Mouse (Mus musculus): Measurements from ENCODE around the gene Prkca. TPM values are rescaled to one million over a fixed set of nuclear protein-coding genes. Genes with fewer than 3 reads are reported as not detected.
A peak's percentile ranks its signal among the peaks of the same experiment; 100 is the strongest.

The Prkca gene
- polyA plus RNA-seq, 1 experiment from 2014 or later: 3.4 TPM

DNA sequence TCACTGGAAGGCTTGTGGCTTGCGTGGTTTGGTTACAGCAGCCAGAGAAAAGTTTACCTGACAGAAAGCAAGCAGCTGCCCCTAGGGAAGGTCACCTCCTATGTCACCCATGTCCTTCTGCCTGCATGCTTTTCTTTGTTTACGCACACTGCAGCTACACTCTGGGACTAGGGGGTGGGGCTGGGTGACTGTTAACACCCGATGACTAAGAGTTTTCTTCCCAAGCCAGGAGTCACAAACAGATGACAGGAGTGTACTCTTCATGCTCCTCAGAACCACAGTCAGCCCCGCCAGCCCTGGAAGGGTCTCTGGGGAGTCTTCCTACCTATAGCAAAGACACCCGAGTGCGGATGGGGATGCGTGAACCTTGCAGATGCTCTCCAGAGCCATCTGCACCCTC, 351.7 kb downstream of the Prkca start:
- peaks cover 11% of the 10 kb centered on the region; the same call in 1 of the 2 replicates for H3K4me1 ChIP-seq

GRCm38 (mm10) chr11:107989241-107989640, 354.5 kb downstream of the Prkca start:
- 86% methylated on average over 6 of the region's 6 CpGs for WGBS
- H3K4me1 ChIP-seq: peaks cover 16% of the 10 kb centered on the region
- H3K36me3 ChIP-seq (replicated peaks): no peaks in the 10 kb centered on the region
- no peaks in the 10 kb centered on the region for H3K27me3 ChIP-seq (replicated peaks; ENCODE audit: low read depth, poor library complexity, severe bottlenecking)
- no peak for DNase-seq (ENCODE audit: low spot score)
- no peak overlapping the region for H3K27ac ChIP-seq (replicated peaks)
- H3K4me3 ChIP-seq: no peak overlapping the region
- H3K9me3 ChIP-seq: no peaks in the 10 kb centered on the region

More for the DNA sequence above, 351.7 kb downstream of the Prkca start:
- Histone ChIP-seq H3K9me3 (no peaks in the 10 kb centered on the region), H3K27me3 (replicated peaks; ENCODE audit: low read depth, poor library complexity, severe bottlenecking) (no peaks in the 10 kb centered on the region), H3K27ac (replicated peaks) (peak overlapping the region; percentile 20; the same call in 1 of the 2 replicates), H3K36me3 (replicated peaks) (no peaks in the 10 kb centered on the region), H3K4me3 (no peak overlapping the region)
- WGBS: 70% methylated on average over 7 of the region's 7 CpGs
- DNase-seq (ENCODE audit: low spot score): no peak

- H3K36me3 ChIP-seq (replicated peaks): no peaks in the 10 kb centered on the region
- 0 out of 2 replicates have a peak, but pooled peaks cover 3% of the 10 kb centered on the region for H3K27me3 ChIP-seq (replicated peaks; ENCODE audit: low read depth, poor library complexity, severe bottlenecking)
- no peak for DNase-seq (ENCODE audit: low spot score)
- H3K4me1 ChIP-seq: peaks cover 14% of the 10 kb centered on the region
- WGBS: 91% methylated on average over 3 of the region's 3 CpGs
- no peak overlapping the region for H3K4me3 ChIP-seq
- no peaks in the 10 kb centered on the region for H3K9me3 ChIP-seq
- H3K27ac ChIP-seq (replicated peaks): no peak overlapping the region
Measured at GRCm38 (mm10) chr11:107985941-107986340, 357.8 kb downstream of the Prkca start.

- 0 out of 2 replicates have a peak, but pooled peaks cover 10% of the 10 kb centered on the region for H3K27me3 ChIP-seq (replicated peaks; ENCODE audit: low read depth, poor library complexity, severe bottlenecking)
- 87% methylated on average over 12 of the region's 12 CpGs for WGBS
- no peak for DNase-seq (ENCODE audit: low spot score)
- no peaks in the 10 kb centered on the region for H3K36me3 ChIP-seq (replicated peaks)
- H3K9me3 ChIP-seq: no peaks in the 10 kb centered on the region
- no peak overlapping the region for H3K4me3 ChIP-seq
- H3K27ac ChIP-seq (replicated peaks): no peak overlapping the region
- H3K4me1 ChIP-seq: peaks cover 14% of the 10 kb centered on the region
Measured at GRCm38 (mm10) chr11:107983883-107984282, 359.8 kb downstream of the Prkca start.

DNA sequence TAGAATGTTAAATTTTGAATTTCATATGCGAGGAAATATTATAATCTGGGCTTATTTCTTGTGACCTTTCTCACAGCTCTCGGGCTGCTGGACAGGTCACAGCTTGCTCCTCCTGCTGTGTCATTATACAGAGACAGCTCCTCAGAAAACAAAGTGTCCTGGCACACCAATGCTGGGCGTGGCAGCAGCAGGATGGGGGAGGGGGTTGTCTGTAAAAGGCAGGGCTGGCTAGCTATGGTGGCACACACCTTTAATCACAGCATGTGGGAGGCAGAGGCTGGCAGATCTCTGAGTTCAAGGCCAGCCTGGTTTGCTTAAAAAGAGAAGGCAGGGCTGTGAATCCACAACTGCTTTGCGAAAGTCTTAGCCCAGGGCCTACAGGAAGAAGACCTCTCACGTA, 360.5 kb downstream of the Prkca start:
- H3K4me3 ChIP-seq: no peak overlapping the region
- WGBS: 62% methylated on average over 5 of the region's 5 CpGs
- H3K4me1 ChIP-seq: peaks cover 14% of the 10 kb centered on the region
- no peaks in the 10 kb centered on the region for H3K36me3 ChIP-seq (replicated peaks)
- no peak overlapping the region for H3K27ac ChIP-seq (replicated peaks)
- DNase-seq (ENCODE audit: low spot score): no peak
- no peaks in the 10 kb centered on the region for H3K9me3 ChIP-seq
- 0 out of 2 replicates have a peak, but pooled peaks cover 10% of the 10 kb centered on the region for H3K27me3 ChIP-seq (replicated peaks; ENCODE audit: low read depth, poor library complexity, severe bottlenecking)

DNA sequence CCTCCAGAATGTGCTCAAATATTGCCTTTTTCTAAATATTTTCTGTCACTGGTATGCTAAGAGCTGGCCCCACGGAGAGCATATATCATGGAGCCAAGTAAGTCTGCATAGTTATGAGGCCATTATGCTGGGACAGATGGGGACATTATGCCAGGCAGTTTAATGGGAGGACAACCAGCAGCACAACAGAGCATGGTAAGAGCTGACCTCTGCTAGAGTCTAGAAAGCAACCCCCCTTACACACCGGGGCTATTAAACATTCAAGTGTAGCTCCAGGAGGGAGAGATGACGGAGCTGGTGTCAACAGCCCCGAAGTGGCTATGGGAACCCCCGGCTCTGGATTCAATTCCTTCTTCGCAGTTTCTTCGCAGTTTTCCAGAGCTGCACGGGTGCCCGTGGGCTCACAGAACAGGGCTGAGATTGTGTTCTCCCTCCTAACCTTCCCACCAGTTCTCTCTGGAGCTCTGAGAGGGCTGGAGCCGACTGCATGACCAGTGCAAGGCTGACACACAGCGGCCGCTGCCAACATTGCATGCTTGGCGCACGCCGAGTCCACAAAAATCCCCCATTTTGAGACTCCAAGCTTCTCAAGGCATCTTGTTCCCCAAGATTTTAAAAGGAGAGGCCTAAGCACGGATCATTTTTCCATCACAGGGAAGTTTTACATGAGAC, 361.4 kb downstream of the Prkca start:
- no peak overlapping the region for H3K27ac ChIP-seq (replicated peaks)
- DNase-seq (ENCODE audit: low spot score): peak; percentile 80
- H3K4me3 ChIP-seq: no peak overlapping the region
- H3K36me3 ChIP-seq (replicated peaks): no peaks in the 10 kb centered on the region
- 26% methylated on average over 16 of the region's 16 CpGs for WGBS
- no peaks in the 10 kb centered on the region for H3K9me3 ChIP-seq
- H3K4me1 ChIP-seq: peaks cover 14% of the 10 kb centered on the region
- 0 out of 2 replicates have a peak, but pooled peaks cover 10% of the 10 kb centered on the region for H3K27me3 ChIP-seq (replicated peaks; ENCODE audit: low read depth, poor library complexity, severe bottlenecking)

DNA sequence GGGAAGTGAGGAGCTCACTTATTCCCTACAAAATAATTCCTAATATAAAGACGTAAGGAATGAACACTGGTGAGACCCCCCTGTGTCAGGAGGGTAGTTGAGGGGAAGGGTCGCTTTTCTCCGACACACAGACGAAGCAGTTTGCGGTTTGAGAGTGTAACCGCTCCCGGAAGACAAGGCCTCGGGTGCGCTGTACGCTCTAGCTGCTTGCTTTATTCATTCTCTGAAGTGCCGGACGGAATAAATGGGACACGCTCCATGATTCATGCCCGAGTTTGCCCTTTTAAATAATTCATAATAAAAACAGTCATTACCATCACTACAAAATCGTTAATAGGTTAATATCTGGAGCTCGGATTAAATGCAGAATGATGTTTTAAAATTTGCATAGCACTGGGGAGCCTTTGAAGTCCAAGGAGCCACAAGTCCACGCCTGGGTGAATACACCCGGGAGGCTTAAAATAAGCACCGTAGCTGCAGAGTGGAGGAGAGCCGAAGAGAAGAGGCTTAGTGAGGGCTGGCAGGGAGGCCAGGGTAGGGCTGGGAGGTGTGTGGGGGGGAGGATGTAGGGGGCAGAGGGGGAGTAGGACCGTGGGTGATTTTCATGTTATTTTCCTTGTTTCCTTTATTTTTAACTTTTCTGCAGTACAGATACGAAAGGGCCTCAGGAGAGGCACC, 364.1 kb downstream of the Prkca start:
- H3K27ac ChIP-seq (replicated peaks): no peak overlapping the region
- H3K4me1 ChIP-seq: 0 out of 2 replicates have a peak, but pooled peaks cover 8% of the 10 kb centered on the region
- 56% methylated on average over 22 of the region's 22 CpGs for WGBS
- no peaks in the 10 kb centered on the region for H3K36me3 ChIP-seq (replicated peaks)
- H3K9me3 ChIP-seq: no peaks in the 10 kb centered on the region
- H3K4me3 ChIP-seq: no peak overlapping the region
- 0 out of 2 replicates have a peak, but pooled peaks cover 10% of the 10 kb centered on the region for H3K27me3 ChIP-seq (replicated peaks; ENCODE audit: low read depth, poor library complexity, severe bottlenecking)
- no peak for DNase-seq (ENCODE audit: low spot score)

DNA sequence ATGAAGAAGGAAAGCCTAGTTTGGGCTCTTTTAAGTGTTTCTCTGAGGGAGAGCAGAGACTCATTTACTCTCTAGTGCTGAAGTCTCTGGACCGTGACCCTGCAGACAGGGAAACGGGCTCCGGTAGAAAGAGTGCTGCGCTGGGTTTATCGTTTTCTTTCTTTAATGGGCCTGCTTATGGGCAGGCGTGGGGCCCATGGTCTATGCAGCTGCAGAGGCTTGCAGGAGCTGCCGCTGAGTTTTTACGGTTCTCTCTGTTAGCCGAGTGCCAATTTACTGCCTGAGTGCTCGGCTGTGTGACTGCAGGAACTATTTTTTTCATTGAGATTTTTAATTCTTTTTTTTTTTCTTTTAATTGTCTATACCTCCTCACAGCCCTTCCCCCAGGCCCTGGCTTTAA, 373.8 kb downstream of the Prkca start:
- H3K4me3 ChIP-seq: no peak overlapping the region
- H3K4me1 ChIP-seq: peaks cover 22% of the 10 kb centered on the region
- 67% methylated on average over 10 of the region's 10 CpGs for WGBS
- H3K27me3 ChIP-seq (replicated peaks; ENCODE audit: low read depth, poor library complexity, severe bottlenecking): no peaks in the 10 kb centered on the region
- DNase-seq (ENCODE audit: low spot score): no peak
- H3K36me3 ChIP-seq (replicated peaks): no peaks in the 10 kb centered on the region
- H3K9me3 ChIP-seq: no peaks in the 10 kb centered on the region
- H3K27ac ChIP-seq (replicated peaks): no peak overlapping the region

GRCm38 (mm10) chr11:107968147-107968546, 375.6 kb downstream of the Prkca start:
- 53% methylated on average over 13 of the region's 13 CpGs for WGBS
- Histone ChIP-seq H3K4me1 (peaks cover 22% of the 10 kb centered on the region), H3K27ac (replicated peaks) (no peak overlapping the region), H3K9me3 (no peaks in the 10 kb centered on the region), H3K36me3 (replicated peaks) (no peaks in the 10 kb centered on the region), H3K27me3 (replicated peaks; ENCODE audit: low read depth, poor library complexity, severe bottlenecking) (no peaks in the 10 kb centered on the region), H3K4me3 (no peak overlapping the region)
- DNase-seq (ENCODE audit: low spot score): peak; percentile 38

DNA sequence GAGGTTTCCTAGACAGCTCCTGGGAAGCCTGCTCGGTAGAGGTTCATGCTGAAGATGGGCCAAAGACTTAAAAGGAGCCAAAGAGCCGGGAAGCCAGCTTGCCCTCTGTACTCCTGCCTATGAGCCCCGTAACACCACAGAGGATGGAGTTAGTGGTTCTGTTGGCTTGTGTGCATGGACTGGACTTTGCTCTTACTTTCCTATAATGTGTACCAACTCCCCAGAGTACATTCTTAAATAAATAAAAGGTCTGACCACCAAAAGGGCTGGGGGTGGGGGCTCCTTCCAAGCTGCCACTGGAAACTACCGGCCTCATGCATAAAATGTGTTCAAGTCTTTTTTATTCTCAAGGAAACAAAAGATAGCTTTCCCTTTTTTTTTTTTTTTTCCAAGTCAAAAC, 377.5 kb downstream of the Prkca start:
- Histone ChIP-seq H3K9me3 (no peaks in the 10 kb centered on the region), H3K36me3 (replicated peaks) (no peaks in the 10 kb centered on the region), H3K4me1 (peaks cover 22% of the 10 kb centered on the region), H3K27ac (replicated peaks) (no peak overlapping the region), H3K4me3 (no peak overlapping the region), H3K27me3 (replicated peaks; ENCODE audit: low read depth, poor library complexity, severe bottlenecking) (no peaks in the 10 kb centered on the region)
- 86% methylated on average over 4 of the region's 4 CpGs for WGBS
- DNase-seq (ENCODE audit: low spot score): no peak

DNA sequence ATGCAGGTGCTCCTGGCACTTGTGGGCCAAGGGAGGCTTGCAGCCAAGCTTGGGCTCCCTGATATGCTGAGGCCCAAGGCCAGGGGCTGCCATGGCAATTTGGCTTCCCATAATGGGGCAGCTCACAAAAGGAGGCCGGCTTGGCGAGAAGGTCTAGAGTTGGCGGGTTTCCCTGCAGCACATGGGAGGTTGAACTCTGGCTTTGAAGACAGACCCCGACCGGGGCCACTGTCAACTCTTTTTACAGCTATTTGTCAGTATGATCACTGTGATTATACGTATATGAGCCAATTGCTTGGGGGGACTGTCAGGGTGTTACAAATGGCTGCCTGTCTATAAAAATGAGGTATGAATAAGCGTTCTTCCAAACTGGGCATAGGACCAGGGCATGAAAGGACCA, 378.3 kb downstream of the Prkca start:
- no peak for DNase-seq (ENCODE audit: low spot score)
- Histone ChIP-seq H3K4me1 (peaks cover 19% of the 10 kb centered on the region), H3K36me3 (replicated peaks) (no peaks in the 10 kb centered on the region), H3K27ac (replicated peaks) (no peak overlapping the region), H3K4me3 (no peak overlapping the region), H3K27me3 (replicated peaks; ENCODE audit: low read depth, poor library complexity, severe bottlenecking) (no peaks in the 10 kb centered on the region), H3K9me3 (no peaks in the 10 kb centered on the region)
- whole genome bisulfite sequencing: 83% methylated on average over 7 of the region's 7 CpGs

GRCm38 (mm10) chr11:107957566-107958350, 386.0 kb downstream of the Prkca start:
- H3K27ac ChIP-seq (replicated peaks): no peak overlapping the region
- no peak for DNase-seq (ENCODE audit: low spot score)
- H3K4me3 ChIP-seq: no peak overlapping the region
- H3K9me3 ChIP-seq: no peaks in the 10 kb centered on the region
- WGBS: 79% methylated on average over 13 of the region's 13 CpGs
- peaks cover 13% of the 10 kb centered on the region for H3K4me1 ChIP-seq
- no peaks in the 10 kb centered on the region for H3K27me3 ChIP-seq (replicated peaks; ENCODE audit: low read depth, poor library complexity, severe bottlenecking)
- no peaks in the 10 kb centered on the region for H3K36me3 ChIP-seq (replicated peaks)
